ENCODE assay signal across 22 mouse cellular contexts in genomic region chr9:55878066-55878465, GRCm38 (mm10). TPM values are rescaled to one million over a fixed set of nuclear protein-coding genes. Genes with fewer than 3 reads are reported as not detected.
DNase-seq lines count a peak whose midpoint lies in the region; ATAC-seq and TF ChIP-seq lines count a peak whose summit lies in the region.
"Had no signal": no experiment of that assay in that cellular context is flagged by ENCODE, and none has a peak within 500 bp of the region (broad histone marks: within the 10 kb centered on the region; RNA-seq: fewer than 3 reads in every experiment).

No protein-coding gene starts in this region.

- no peaks in the 10 kb centered on the region for H3K27me3 ChIP-seq in heart, adult 2 months (ENCODE audit: control insufficient read depth, insufficient read depth, low read length)
- H3K27me3 ChIP-seq in lung, embryonic 14.5 days (ENCODE audit: insufficient read depth, low read length): no peaks in the 10 kb centered on the region
- H3K27me3 ChIP-seq: limb, embryonic 15.5 days had no signal

- TF ChIP-seq EP300 in heart, adult 2 months (IDR thresholded peaks at IDR 0.05; ENCODE audit: insufficient read depth, low read depth, low read length): no peak

- no peaks in the 10 kb centered on the region for H3K36me3 ChIP-seq in heart, adult 2 months (ENCODE audit: control insufficient read depth, insufficient read depth, low read length)
- H3K36me3 ChIP-seq in lung, embryonic 14.5 days (ENCODE audit: insufficient read depth): no peaks in the 10 kb centered on the region

- TF ChIP-seq POLR2A in heart, adult 2 months (IDR thresholded peaks at IDR 0.05; ENCODE audit: insufficient read depth, low read depth, low read length): no peak
- no peak for TF ChIP-seq POLR2A in brain, embryonic 14.5 days (IDR thresholded peaks at IDR 0.05; ENCODE audit: borderline replicate concordance, extremely low read depth, insufficient read depth, insufficient read length, poor library complexity, severe bottlenecking)

- no peaks in the 10 kb centered on the region for H3K79me2 ChIP-seq in heart, adult 2 months (replicated peaks; ENCODE audit: control insufficient read depth, insufficient read depth, low read length)

- DNase-seq in heart, postnatal 4 days: peak; percentile 12
- no peak for DNase-seq in heart, adult 2 months
- peak; percentile 57 for DNase-seq in lung, embryonic 14.5 days
- DNase-seq in lung, postnatal 36 days: no peak
- DNase-seq in adipocyte (ENCODE audit: low spot score): peak; percentile 32
- DNase-seq in brain, embryonic 14.5 days (ENCODE audit: low read depth): peak; percentile 65
- no peak for DNase-seq in urinary bladder, adult 2 months (ENCODE audit: low spot score)
- DNase-seq: adrenal gland, postnatal 14 days; cerebellum, adult 18-20 months; cerebellum, postnatal 36 days; heart, postnatal 14 days; kidney, adult 18-20 months; kidney, postnatal 14 days; layer of hippocampus, postnatal 36 days; liver, postnatal 0 days; right cerebral cortex, postnatal 25 days; thymus, postnatal 36 days had no signal

- WGBS in heart, adult 2 months: 84% methylated on average over 1 of the region's 1 CpGs
- WGBS in lung, embryonic 14.5 days: 82% methylated on average over 1 of the region's 1 CpGs

- TF ChIP-seq CTCF in heart, adult 2 months (IDR thresholded peaks at IDR 0.05): no peak
- no peak for TF ChIP-seq CTCF in lung, embryonic 14.5 days (IDR thresholded peaks at IDR 0.05; ENCODE audit: low read depth)
- no peak for TF ChIP-seq CTCF in brain, embryonic 14.5 days (IDR thresholded peaks at IDR 0.05; ENCODE audit: borderline replicate concordance, extremely low read depth, insufficient read depth, insufficient read length)

- no peak overlapping the region for H3K27ac ChIP-seq in heart, adult 2 months
- H3K27ac ChIP-seq in lung, embryonic 14.5 days (ENCODE audit: low read depth): no peak overlapping the region
- H3K27ac ChIP-seq: hindbrain, embryonic 14.5 days; layer of hippocampus, adult 2 months; limb, embryonic 15.5 days had no signal

- peak; percentile 41; the same call in 1 of the 2 replicates for ATAC-seq in lung, embryonic 14.5 days (ENCODE audit: insufficient read depth)
- ATAC-seq: liver, postnatal 0 days; midbrain, embryonic 16.5 days had no signal

- no peak overlapping the region for H3K4me2 ChIP-seq in lung, embryonic 14.5 days
- H3K4me2 ChIP-seq: heart, embryonic 11.5 days; hindbrain, embryonic 14.5 days; limb, embryonic 15.5 days had no signal

- H3K4me3 ChIP-seq in heart, adult 2 months: no peak overlapping the region
- H3K4me3 ChIP-seq in lung, embryonic 14.5 days (ENCODE audit: low read depth, low read length): no peak overlapping the region
- H3K4me3 ChIP-seq: layer of hippocampus, adult 2 months; limb, embryonic 15.5 days had no signal

- no peaks in the 10 kb centered on the region for H3K9me3 ChIP-seq in lung, embryonic 14.5 days (ENCODE audit: low read depth, low read length)
- H3K9me3 ChIP-seq: limb, embryonic 15.5 days had no signal

- no peak overlapping the region for H3K9ac ChIP-seq in heart, adult 2 months (ENCODE audit: low read depth, low read length)
- H3K9ac ChIP-seq in lung, embryonic 14.5 days: no peak overlapping the region
- H3K9ac ChIP-seq: hindbrain, embryonic 14.5 days; limb, embryonic 15.5 days; liver, postnatal 0 days had no signal

- intact Hi-C loops in heart, adult 2 months (cut with DNase I): no loop called here

- H3K4me1 ChIP-seq in heart, adult 2 months (ENCODE audit: control insufficient read depth, insufficient read depth, low read length): no peaks in the 10 kb centered on the region
- no peaks in the 10 kb centered on the region for H3K4me1 ChIP-seq in lung, embryonic 14.5 days (ENCODE audit: insufficient read depth)

RNA-seq across cellular contexts. Expression of gene Scaper, which starts 59.9 kb away (rescaled TPM):
- total RNA-seq in heart, postnatal 4 days (2021): 10 to 100 TPM; 18.2 to 18.3 TPM
- 10 to 100 TPM; 17.1 to 17.5 TPM for total RNA-seq in heart, adult 2 months (2021)
- polyA plus RNA-seq in heart, adult 2 months (2012; rRNA removed): 5.1 and 7.1 TPM in 2 replicates
- 6.0 and 7.1 TPM in 2 replicates for polyA plus RNA-seq in lung, embryonic 14.5 days (2014; fragmentation: Nextera tagmentation; extraction: Ambion mirVana)
- polyA plus RNA-seq in brain, embryonic 14.5 days (2012; rRNA removed): 15.2 and 27.1 TPM in 2 replicates
- 5.2 and 7.3 TPM in 2 replicates for polyA plus RNA-seq in urinary bladder, adult 2 months (2012; rRNA removed)

Comparison
In these comparisons a context has a peak if more than half of its experiments do, and no peak if none do; other contexts are left out.
1. DNase-seq: peak in heart, postnatal 4 days (single experiment), lung, embryonic 14.5 days (single experiment), adipocyte (single experiment) and brain, embryonic 14.5 days (single experiment); none in heart, adult 2 months (0 of 2), lung, postnatal 36 days (single experiment) and urinary bladder, adult 2 months (single experiment).